Mouse (Mus musculus) myocyte (in vitro differentiated cells): ENCODE measurements around the gene Csf1. TPM values are rescaled to one million over a fixed set of nuclear protein-coding genes. Genes with fewer than 3 reads are reported as not detected.
A peak's percentile ranks its signal among the peaks of the same experiment; 100 is the strongest.

ENCODE experiments used
- H3K27me3 ChIP-seq: one replicate; pipeline ENCODE4 v1.6.1; 2011; ENCODE audit not compliant: control insufficient read depth, insufficient read depth, insufficient read length
- H3K36me3 ChIP-seq: one replicate; pipeline ENCODE4 v1.6.1; 2011; ENCODE audit not compliant: control insufficient read depth, insufficient read depth
- H3K4me2 ChIP-seq: one replicate; pipeline ENCODE4 v1.6.1; 2011; ENCODE audit warnings: low read depth, control low read depth
- H3K4me3 ChIP-seq: one replicate; pipeline ENCODE4 v1.5.1; 2011; ENCODE audit warnings: mild to moderate bottlenecking, control low read depth, moderate library complexity
- H3K79me2 ChIP-seq: one replicate; pipeline ENCODE4 v1.6.1; 2011; ENCODE audit not compliant: control insufficient read depth, insufficient read depth
- H3ac ChIP-seq: one replicate; pipeline ENCODE4 v1.6.1; 2011; ENCODE audit not compliant: control insufficient read depth, insufficient read length
- CEBPB ChIP-seq: IDR thresholded peaks from 2 replicates; pipeline ENCODE4 v1.6.1; 2011; ENCODE audit warnings: mild to moderate bottlenecking, moderate library complexity; ENCODE audit not compliant: poor library complexity, insufficient read depth, severe bottlenecking
- E2F4 ChIP-seq: IDR thresholded peaks from one replicate; pipeline ENCODE4 v1.6.1; 2011; ENCODE audit warnings: mild to moderate bottlenecking, control low read depth, moderate library complexity; ENCODE audit not compliant: insufficient read depth
- MAX ChIP-seq: IDR thresholded peaks from one replicate; pipeline ENCODE4 v1.6.1; 2011; ENCODE audit warnings: low read depth, mild to moderate bottlenecking, control low read depth
- MYOD1 ChIP-seq, 3 experiments: IDR thresholded peaks; one replicate each; pipeline ENCODE4 v1.6.1; 2011; ENCODE audit warnings: control low read depth in 2 of 3, low read depth in 2 of 3, mild to moderate bottlenecking in 2 of 3, moderate library complexity in 1 of 3; ENCODE audit not compliant: insufficient read length in 2 of 3, control insufficient read depth in 1 of 3
- MYOG ChIP-seq, 3 experiments: IDR thresholded peaks; one replicate each; pipeline ENCODE4 v1.6.1; 2011; ENCODE audit warnings: control low read depth in 2 of 3, low read depth in 2 of 3, mild to moderate bottlenecking in 2 of 3; ENCODE audit not compliant: insufficient read length in 2 of 3, control insufficient read depth in 1 of 3, insufficient read depth in 1 of 3
- POLR2A ChIP-seq: IDR thresholded peaks from one replicate; pipeline ENCODE4 v1.6.1; 2011; ENCODE audit warnings: low read depth, mild to moderate bottlenecking, control low read depth, moderate library complexity; ENCODE audit not compliant: insufficient read length
- POLR2AphosphoS2 ChIP-seq: IDR thresholded peaks from one replicate; pipeline ENCODE4 v1.6.1; 2011; ENCODE audit warnings: low read depth, control low read depth; ENCODE audit not compliant: insufficient read length
- REST ChIP-seq: IDR thresholded peaks from one replicate; pipeline ENCODE4 v1.6.1; 2011; ENCODE audit warnings: mild to moderate bottlenecking, control low read depth, moderate library complexity; ENCODE audit not compliant: insufficient read depth, insufficient read length
- SRF ChIP-seq: IDR thresholded peaks from one replicate; pipeline ENCODE4 v1.6.1; 2011; ENCODE audit warnings: low read depth; ENCODE audit not compliant: control insufficient read depth, insufficient read length
- TCF12 ChIP-seq: IDR thresholded peaks from one replicate; pipeline ENCODE4 v1.6.1; 2011; ENCODE audit warnings: mild to moderate bottlenecking, control low read depth; ENCODE audit not compliant: poor library complexity, insufficient read depth, severe bottlenecking
- TCF3 ChIP-seq: IDR thresholded peaks from one replicate; pipeline ENCODE4 v1.6.1; 2011; ENCODE audit warnings: low read depth, control low read depth; ENCODE audit not compliant: insufficient read length
- USF1 ChIP-seq: IDR thresholded peaks from one replicate; pipeline ENCODE4 v1.6.1; 2011; ENCODE audit warnings: low read depth, mild to moderate bottlenecking, control low read depth, moderate library complexity
- polyA plus RNA-seq: library from polyadenylated mRNA; unstranded; fragments of >200 nt; fragmentation: generic; extraction: Trizol; gene quantifications from one replicate; pipeline ENCODE4 v1.2.1, GENCODE M21; 2012; ENCODE audit warnings: missing spikeins

Gene Csf1
- polyA plus RNA-seq, 1 experiment: 68.1 TPM

DNA sequence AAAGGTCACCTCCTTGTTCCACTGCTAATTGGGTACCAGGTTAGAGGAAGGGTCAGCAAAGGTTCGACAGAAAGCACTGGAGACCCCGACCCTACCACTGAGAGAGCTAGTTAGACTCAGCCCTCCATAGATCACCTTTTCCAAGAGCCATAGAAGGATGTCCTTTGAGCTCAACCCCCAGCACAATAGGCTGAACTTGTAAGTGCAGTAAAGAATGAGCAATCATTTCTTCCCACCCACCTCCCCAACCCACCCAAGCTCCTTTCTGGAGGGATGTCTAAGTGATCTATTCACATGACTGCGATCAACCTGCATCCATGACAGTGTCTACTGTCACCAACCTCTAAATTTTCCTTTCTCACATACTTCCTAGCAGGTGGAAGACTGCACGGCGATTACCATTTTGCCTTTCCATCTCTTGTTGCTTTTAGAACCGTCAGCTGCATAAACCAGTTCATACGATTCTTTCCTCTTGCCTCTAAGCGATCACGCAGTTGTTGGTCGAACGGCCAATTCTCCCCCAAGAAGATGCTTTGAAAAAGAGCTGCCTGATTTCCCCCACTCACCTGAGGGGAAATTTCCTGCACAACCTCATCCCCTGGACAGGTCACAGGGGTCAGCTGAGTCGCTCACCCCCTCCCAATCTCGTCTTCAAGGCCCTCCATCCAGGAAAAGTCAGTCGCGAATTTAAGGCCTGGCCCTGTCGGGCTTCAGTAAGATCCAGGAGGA lies 64.9 kb downstream of the Csf1 start:
- Histone ChIP-seq H3K27me3 (no peaks in the 10 kb centered on the region), H3ac (peak overlapping the region; percentile 100), H3K4me2 (peak overlapping the region; percentile 72), H3K36me3 (peaks cover 5% of the 10 kb centered on the region), H3K79me2 (peaks cover 57% of the 10 kb centered on the region), H3K4me3 (peak overlapping the region; percentile 84)
- TF ChIP-seq REST (no peak), MYOG (IDR thresholded peaks at IDR 0.05; ENCODE audit: control insufficient read depth in 1 of 3, insufficient read depth in 1 of 3, insufficient read length in 2 of 3, low read depth in 2 of 3) (no peak), E2F4 (no peak), TCF3 (no peak), USF1 (no peak), MAX (no peak), TCF12 (no peak), POLR2A (no peak), CEBPB (no peak), MYOD1 (IDR thresholded peaks at IDR 0.05; ENCODE audit: control insufficient read depth in 1 of 3, insufficient read length in 2 of 3, low read depth in 2 of 3) (no peak), SRF (no peak), POLR2AphosphoS2 (no peak)

DNA sequence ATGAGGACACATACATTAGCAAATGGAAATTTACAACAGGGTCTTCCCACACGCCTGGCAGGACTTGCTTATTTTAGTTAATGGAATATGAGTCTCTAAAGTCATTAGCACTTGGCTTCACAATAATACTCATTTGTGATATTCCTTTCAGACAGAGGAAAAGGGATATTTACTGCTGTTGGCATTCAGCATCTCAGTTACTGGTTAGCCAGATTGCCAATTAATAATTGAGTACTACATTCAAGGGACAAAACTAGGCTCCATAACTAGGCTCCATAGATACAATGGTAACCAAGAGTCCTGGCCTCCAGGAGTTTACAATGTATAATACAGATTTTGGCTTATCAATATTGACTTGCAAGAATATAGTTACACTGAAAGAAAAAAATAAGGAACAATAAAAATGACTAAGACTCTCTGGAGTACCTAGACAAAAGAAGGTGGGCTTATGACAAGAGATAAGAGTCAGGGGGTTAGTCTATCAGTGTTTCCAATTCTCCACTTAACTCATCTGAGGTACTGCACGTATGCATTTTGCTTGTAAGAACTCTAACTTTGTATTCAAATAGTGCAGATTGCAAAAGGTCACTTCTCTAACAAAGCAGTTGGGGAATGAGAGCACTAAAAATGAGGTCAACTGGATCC lies 65.9 kb downstream of the Csf1 start:
- H3ac ChIP-seq: no peak overlapping the region
- peaks cover 5% of the 10 kb centered on the region for H3K36me3 ChIP-seq
- no peaks in the 10 kb centered on the region for H3K27me3 ChIP-seq
- peaks cover 67% of the 10 kb centered on the region for H3K79me2 ChIP-seq
- H3K4me3 ChIP-seq: peak overlapping the region; percentile 84
- TF ChIP-seq MAX (no peak), MYOG (IDR thresholded peaks at IDR 0.05; ENCODE audit: control insufficient read depth in 1 of 3, insufficient read depth in 1 of 3, insufficient read length in 2 of 3, low read depth in 2 of 3) (no peak), USF1 (no peak), TCF12 (no peak), POLR2A (no peak), CEBPB (no peak), E2F4 (no peak), MYOD1 (IDR thresholded peaks at IDR 0.05; ENCODE audit: control insufficient read depth in 1 of 3, insufficient read length in 2 of 3, low read depth in 2 of 3) (no peak), REST (no peak)
- peak overlapping the region; percentile 72 for H3K4me2 ChIP-seq

Other genes with a start within 250 kb of the Csf1 start
- 1.9 TPM for gene Slc6a17, start 242.5 kb downstream of the Csf1 start, polyA plus RNA-seq
- gene Ubl4b, start 205.4 kb downstream of the Csf1 start, polyA plus RNA-seq: not detected
- gene Alx3, start 165.4 kb downstream of the Csf1 start, polyA plus RNA-seq: not detected
- gene Gm10961, start 129.1 kb downstream of the Csf1 start, polyA plus RNA-seq: not detected
- gene Strip1, start 128.8 kb downstream of the Csf1 start, polyA plus RNA-seq: 46.6 TPM
- 51.0 TPM for gene Ahcyl1, start 63.9 kb downstream of the Csf1 start, polyA plus RNA-seq
- gene Eps8l3, start 116.8 kb upstream of the Csf1 start, polyA plus RNA-seq: not detected
- 25.4 TPM for gene Gstm5, start 135.4 kb upstream of the Csf1 start, polyA plus RNA-seq
- gene Gstm7, start 171.3 kb upstream of the Csf1 start, polyA plus RNA-seq: 0.50 TPM
- not detected for gene Gstm6, start 183.3 kb upstream of the Csf1 start, polyA plus RNA-seq
- not detected for gene Gstm3, start 208.8 kb upstream of the Csf1 start, polyA plus RNA-seq
- 17.1 TPM for gene Gstm2, start 226.0 kb upstream of the Csf1 start, polyA plus RNA-seq